Mouse (Mus musculus) midbrain, embryonic 12.5 days (tissue): ENCODE measurements around the gene Piezo1. TPM values are rescaled to one million over a fixed set of nuclear protein-coding genes. Genes with fewer than 3 reads are reported as not detected.

Experiments used
- ATAC-seq: fragments of 200-750 bp; cut with Nextera tagmentation; 2 replicates; pipeline ENCODE4 v1.8.0; 2017; ENCODE audit warnings: low read depth, moderate TSS enrichment, moderate library complexity; ENCODE audit not compliant: low FRiP score
- H3K27ac ChIP-seq: fragments of 300-500 bp; sonication (generic); replicated peaks from 2 replicates; pipeline ENCODE4 v1.5.1; 2016; ENCODE audit warnings: mild to moderate bottlenecking
- H3K27me3 ChIP-seq: fragments of 300-500 bp; sonication (generic); 2 replicates; pipeline ENCODE4 v1.6.1; 2016; ENCODE audit warnings: mild to moderate bottlenecking
- H3K36me3 ChIP-seq: fragments of 300-500 bp; sonication (generic); 2 replicates; pipeline ENCODE4 v1.6.1; 2016
- H3K4me1 ChIP-seq: fragments of 300-500 bp; sonication (generic); 2 replicates; pipeline ENCODE4 v1.6.1; 2016
- H3K4me2 ChIP-seq: fragments of 300-500 bp; sonication (generic); replicated peaks from 2 replicates; pipeline ENCODE4 v1.6.1; 2016; ENCODE audit warnings: mild to moderate bottlenecking, moderate library complexity
- H3K4me3 ChIP-seq: fragments of 300-500 bp; sonication (generic); 2 replicates; pipeline ENCODE4 v1.5.1; 2016; ENCODE audit warnings: mild to moderate bottlenecking
- H3K9ac ChIP-seq: fragments of 300-500 bp; sonication (generic); replicated peaks from 2 replicates; pipeline ENCODE4 v1.6.1; 2016; ENCODE audit warnings: mild to moderate bottlenecking, moderate library complexity
- H3K9me3 ChIP-seq: fragments of 300-500 bp; sonication (generic); 2 replicates; pipeline ENCODE4 v1.6.1; 2016; ENCODE audit warnings: mild to moderate bottlenecking
- WGBS: fragments of 180-500 bp; shearing (Covaris S2); methylation state at CpG from one replicate; pipeline ENCODE4 v1.1.7; 2016; 5-methylcytosine and 5-hydroxymethylcytosine counted together
- polyA plus RNA-seq: library from polyadenylated mRNA; unstranded; fragments of >200 nt; fragmentation: Nextera tagmentation; extraction: Ambion mirVana; gene quantifications from 2 replicates; pipeline ENCODE4 v1.2.1, GENCODE M21; 2016

The Piezo1 gene
- polyA plus RNA-seq, 1 experiment from 2014 or later: 8.0 TPM

DNA sequence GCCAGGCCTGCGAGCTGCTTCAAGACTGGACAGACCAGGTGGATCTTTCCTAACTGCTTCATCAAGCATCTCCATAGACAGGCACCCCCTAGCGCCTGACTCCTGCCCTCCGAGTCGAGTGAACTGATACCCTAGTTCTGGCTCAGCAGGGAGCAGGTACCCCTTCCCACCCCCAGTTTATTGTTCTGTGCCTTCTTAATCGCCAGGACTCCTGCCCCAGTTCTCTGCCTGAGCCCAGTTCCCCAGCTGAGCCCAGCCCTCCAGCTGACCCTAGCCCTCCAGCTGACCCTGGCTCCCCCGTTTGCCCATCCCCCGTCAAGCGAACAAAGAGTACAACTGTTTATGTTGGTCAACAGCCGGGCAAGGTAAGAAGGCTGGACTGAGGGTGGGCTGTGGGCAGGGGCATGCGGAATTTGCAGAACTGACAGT is 17.8 kb upstream of the Piezo1 start:
- Histone ChIP-seq H3K36me3 (peaks cover 36% of the 10 kb centered on the region), H3K4me1 (peaks cover 38% of the 10 kb centered on the region)

DNA sequence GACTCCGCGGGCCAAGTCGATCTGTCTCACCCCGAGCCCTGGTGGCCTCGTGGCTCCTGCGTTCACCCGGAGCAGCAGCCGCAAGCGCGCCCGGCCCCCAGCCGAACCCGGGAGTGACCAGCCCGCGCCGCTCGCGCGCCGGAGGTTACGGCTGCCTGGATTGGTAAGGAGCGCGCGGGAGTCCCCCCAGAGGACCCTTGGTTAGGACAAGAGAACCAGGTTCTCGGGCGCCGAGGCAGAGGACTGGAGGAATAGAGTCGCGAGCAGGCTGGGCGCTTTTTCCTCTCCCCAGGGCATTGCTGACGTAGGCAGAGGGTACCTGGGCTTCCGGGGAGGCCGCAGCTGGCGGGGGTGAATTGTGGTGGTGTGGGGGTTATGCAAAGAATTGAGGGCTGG is 17.0 kb upstream of the Piezo1 start:
- Histone ChIP-seq H3K27ac (peak overlapping the region; percentile 83), H3K9ac (peak overlapping the region; percentile 83), H3K27me3 (no peaks in the 10 kb centered on the region), H3K36me3 (peaks cover 34% of the 10 kb centered on the region), H3K4me2 (peak overlapping the region; percentile 90), H3K4me3 (peak overlapping the region; percentile 79), H3K4me1 (peaks cover 35% of the 10 kb centered on the region), H3K9me3 (no peaks in the 10 kb centered on the region)
- 0% methylated on average over 34 of the region's 34 CpGs for WGBS
- ATAC-seq: peak; percentile 59

More for the DNA sequence above, 17.8 kb upstream of the Piezo1 start:
- WGBS: 16% methylated on average over 10 of the region's 10 CpGs
- peak overlapping the region; percentile 79 for H3K4me3 ChIP-seq
- peak overlapping the region; percentile 90 for H3K4me2 ChIP-seq
- no peak overlapping the region for H3K27ac ChIP-seq
- H3K27me3 ChIP-seq: no peaks in the 10 kb centered on the region
- H3K9ac ChIP-seq: peak overlapping the region; percentile 83
- H3K9me3 ChIP-seq: no peaks in the 10 kb centered on the region
- no peak for ATAC-seq

DNA sequence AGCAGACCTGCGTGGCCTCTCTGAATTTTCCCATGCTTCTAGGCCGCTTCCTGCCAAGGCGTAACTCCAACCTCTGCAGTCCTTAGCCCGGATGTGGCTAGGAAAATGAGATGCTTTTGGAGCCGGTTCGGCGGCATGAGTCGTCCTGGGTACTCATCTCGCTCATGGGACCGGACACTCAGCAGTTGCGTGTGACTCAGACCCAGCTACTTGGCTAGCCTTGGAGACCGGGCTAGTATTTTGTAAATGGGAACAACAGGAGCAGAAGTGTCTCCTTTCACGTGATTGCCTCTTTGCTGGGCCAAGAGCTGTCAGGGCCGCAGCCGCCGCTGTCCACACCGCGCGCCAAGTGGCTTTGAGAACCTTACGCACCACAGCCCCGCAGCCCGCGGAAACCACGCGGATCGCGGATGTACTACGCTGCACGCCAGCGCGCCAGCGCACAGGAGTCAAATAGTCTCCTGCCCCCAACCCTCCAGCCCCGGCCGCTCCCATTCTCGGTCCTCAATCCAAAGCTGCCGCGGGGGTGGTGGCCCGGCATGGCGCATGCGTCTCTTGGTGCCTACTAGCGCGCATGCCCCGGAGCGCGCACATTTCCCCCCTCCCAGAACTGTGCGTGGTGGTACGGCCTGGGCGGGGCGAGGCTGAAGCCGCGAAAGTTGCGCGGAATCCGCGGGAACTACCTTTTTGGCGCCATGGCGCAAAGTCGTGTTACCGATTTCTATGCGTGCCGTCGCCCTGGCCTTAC is 16.4 kb upstream of the Piezo1 start, which contains the start of gene Cdt1:
Gene Cdt1, plus strand, starts transcription at position 655 of the 748 bp plus-strand sequence.
- Histone ChIP-seq H3K27ac (peak within 1 kb of the TSS; percentile 87), H3K4me3 (peak within 1 kb of the TSS; percentile 79), H3K9ac (peak within 1 kb of the TSS; percentile 83), H3K36me3 (peaks cover 29% of the 10 kb centered on the region), H3K9me3 (no peaks in the 10 kb centered on the region), H3K4me2 (peak within 1 kb of the TSS; percentile 90), H3K27me3 (no peaks in the 10 kb centered on the region), H3K4me1 (peaks cover 30% of the 10 kb centered on the region)
- WGBS: under 1% methylated on average over 62 of the region's 62 CpGs
- ATAC-seq: peak; percentile 94

DNA sequence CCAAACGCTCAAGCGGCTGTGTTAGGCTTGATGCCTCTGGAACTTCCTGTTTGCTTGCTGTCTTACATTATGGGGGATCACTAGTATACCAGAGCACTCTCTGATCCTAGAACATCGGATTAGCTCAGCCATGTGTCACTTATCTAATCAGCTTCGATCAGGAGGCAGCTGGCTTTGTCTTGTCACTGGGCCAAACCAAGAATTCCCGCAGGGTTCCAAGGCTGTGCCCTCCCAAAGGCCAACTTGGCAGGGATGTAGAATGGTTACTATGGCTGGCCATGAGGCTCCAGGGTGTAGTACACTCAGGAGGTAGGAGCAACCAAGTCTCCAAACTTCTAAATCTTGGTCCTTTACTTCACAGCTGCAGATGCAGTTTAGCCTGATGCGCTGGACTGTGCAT is 15.6 kb upstream of the Piezo1 start:
- Histone ChIP-seq H3K9me3 (no peaks in the 10 kb centered on the region), H3K4me1 (peaks cover 28% of the 10 kb centered on the region), H3K27me3 (no peaks in the 10 kb centered on the region), H3K9ac (peak overlapping the region; percentile 83), H3K4me3 (peak overlapping the region; percentile 79), H3K27ac (peak overlapping the region; percentile 87), H3K36me3 (peaks cover 21% of the 10 kb centered on the region), H3K4me2 (peak overlapping the region; percentile 90)
- ATAC-seq: 0 out of 2 replicates have a peak, but pooled peaks have one; percentile 1
- 24% methylated on average over 6 of the region's 6 CpGs for WGBS

DNA sequence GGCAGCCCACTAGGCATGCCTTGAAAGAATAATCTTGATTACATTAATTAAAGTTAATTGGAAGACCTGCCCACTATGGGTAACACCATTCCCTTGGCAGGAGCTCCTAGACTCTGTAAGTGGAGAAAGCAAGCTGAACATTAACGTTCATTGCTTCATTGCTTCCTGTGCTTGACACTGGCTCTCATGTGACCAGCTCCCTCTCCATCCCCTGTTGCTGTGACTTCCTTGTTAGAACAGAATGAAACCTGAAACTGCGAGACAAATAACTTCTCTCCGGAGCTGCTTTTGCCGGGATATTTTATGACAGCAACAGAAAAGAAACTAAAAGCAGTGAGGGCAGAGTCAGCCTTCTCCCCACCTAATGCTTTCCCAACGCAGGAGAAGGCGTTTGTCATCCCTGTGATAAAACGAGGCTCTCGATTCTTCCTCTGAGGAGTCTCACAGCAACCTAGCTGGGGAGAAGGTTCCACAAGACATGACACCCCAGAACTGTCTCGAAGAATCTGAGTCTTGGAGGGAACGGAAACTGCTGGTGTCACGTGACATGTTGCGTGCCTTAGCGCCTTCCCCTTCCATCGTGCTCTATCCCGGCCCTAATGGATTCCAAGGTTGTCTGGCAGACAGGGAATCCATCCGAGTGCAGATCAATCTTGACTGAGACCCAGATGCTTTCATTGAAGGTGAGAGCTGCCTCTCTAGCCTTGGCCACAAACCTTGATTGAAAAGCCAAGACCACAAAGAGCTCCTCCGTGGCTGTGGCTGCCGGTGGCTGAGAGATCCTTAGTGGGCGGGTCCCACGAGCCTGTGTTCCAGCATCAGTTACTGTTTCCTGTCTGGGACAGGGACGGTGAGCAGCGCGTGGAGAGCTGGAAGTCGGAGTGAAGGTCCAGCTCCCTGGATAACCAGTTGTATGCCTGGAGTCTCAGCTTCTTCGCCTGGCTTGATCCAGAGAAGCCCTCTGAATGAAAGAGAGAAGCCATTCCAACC is 13.5 kb upstream of the Piezo1 start:
- H3K4me2 ChIP-seq: no peak overlapping the region
- H3K9me3 ChIP-seq: no peaks in the 10 kb centered on the region
- no peaks in the 10 kb centered on the region for H3K27me3 ChIP-seq
- ATAC-seq: no peak
- H3K27ac ChIP-seq: no peak overlapping the region
- H3K4me3 ChIP-seq: no peak overlapping the region
- H3K4me1 ChIP-seq: peaks cover 28% of the 10 kb centered on the region
- no peaks in the 10 kb centered on the region for H3K36me3 ChIP-seq
- WGBS: 89% methylated on average over 25 of the region's 25 CpGs
- H3K9ac ChIP-seq: no peak overlapping the region

DNA sequence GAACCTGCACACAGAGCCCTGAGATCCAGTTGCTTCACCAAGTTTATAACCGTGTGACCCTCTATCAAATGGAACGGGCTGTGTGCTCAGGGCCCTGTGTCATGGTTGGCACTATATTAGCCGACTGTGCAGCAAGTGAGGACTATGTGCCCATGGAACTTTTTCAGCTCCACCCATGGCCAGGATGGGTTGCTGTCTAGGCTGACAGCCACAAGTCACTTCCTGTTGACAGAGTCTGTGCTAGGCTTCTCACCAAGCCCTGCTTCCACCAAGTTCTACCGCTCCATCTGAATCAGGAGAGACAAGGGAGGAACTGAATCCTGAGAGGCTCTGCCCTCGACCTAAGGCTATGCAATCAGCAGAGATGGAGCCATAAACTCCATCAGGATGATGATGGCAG is 10.1 kb upstream of the Piezo1 start:
- H3K4me1 ChIP-seq: peaks cover 9% of the 10 kb centered on the region
- H3K27ac ChIP-seq: no peak overlapping the region
- no peak for ATAC-seq
- H3K9me3 ChIP-seq: no peaks in the 10 kb centered on the region
- WGBS: 84% methylated on average over 5 of the region's 5 CpGs
- H3K4me3 ChIP-seq: no peak overlapping the region
- H3K27me3 ChIP-seq: no peaks in the 10 kb centered on the region
- no peaks in the 10 kb centered on the region for H3K36me3 ChIP-seq
- no peak overlapping the region for H3K4me2 ChIP-seq
- no peak overlapping the region for H3K9ac ChIP-seq

DNA sequence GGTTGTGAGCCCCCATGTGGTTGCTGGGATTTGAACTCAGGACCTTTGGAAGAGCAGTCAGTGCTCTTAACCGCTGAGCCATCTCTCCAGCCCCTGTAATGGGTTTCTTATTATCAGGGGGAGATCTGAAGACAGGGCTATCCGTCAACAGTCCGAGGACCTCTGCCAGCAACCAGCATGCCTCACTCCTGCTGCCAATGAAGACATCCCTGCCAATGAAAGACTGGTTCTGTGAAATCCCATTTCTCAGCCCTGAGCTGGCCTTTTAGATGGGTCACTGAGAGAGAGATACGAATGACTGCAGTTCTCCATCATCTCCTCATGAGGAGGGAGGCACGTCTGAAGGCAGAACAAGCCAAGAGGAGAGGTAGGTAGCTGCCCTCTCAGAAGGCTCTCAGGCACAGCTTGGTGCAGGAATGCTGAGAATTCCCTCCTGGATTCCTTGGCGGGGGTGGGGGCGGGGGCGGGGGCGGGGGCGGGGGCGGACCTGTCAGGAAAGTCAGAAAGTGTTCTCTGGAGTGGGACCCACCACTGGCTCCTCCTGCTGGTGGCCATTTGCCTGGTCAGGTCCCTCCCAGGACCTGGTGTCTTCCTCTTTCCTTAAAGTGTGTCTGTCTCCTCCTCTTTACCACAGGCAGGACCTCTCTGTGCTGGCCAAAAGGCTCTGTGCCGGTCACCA is 7.7 kb upstream of the Piezo1 start:
- Histone ChIP-seq H3K36me3 (no peaks in the 10 kb centered on the region), H3K9me3 (no peaks in the 10 kb centered on the region), H3K27ac (no peak overlapping the region), H3K27me3 (no peaks in the 10 kb centered on the region), H3K9ac (no peak overlapping the region), H3K4me1 (peaks cover 7% of the 10 kb centered on the region; the same call in 1 of the 2 replicates), H3K4me2 (no peak overlapping the region), H3K4me3 (no peak overlapping the region)
- 23% methylated on average over 10 of the region's 12 CpGs for WGBS
- no peak for ATAC-seq

DNA sequence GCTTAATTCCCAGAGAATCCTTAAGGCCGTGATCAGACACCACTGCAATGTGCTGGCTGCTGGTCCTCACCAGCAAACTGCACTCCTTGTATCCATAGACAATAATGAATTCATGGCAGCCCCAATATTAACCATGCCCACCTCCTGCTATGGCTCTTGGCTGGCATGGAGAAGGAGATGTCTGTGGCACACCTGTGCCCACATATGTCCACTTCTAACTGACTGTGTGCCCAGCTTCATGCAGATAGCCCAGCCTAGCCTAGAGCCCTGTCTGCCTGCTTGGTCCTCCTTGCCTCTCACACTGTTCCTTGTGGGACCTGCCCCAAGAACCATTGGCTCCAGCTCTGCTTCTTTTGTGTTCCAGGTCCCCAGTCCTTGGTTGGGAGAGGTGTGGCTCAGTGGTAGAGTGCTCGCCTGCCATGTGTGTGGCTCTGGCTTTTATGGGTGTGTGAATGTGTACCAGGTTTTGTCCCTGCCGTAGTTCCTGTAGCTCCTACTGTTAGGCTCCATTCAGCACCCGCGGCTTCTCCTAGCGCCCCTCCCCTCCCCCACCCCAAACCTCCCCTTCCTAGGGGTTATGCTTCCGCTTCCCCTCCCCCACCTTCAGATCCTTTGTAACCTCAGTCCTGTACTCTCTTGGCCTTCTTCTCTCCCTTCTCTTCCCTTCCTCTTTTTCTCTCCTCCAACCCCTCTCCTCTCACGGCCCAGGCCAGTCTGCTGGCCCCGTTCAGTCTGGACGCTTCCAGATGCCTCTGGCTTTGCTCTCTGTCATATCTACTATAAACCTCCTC is 6.3 kb upstream of the Piezo1 start:
- H3K9ac ChIP-seq: no peak overlapping the region
- ATAC-seq: no peak
- no peaks in the 10 kb centered on the region for H3K36me3 ChIP-seq
- H3K27me3 ChIP-seq: no peaks in the 10 kb centered on the region
- 53% methylated on average over 10 of the region's 10 CpGs for WGBS
- H3K27ac ChIP-seq: no peak overlapping the region
- no peak overlapping the region for H3K4me2 ChIP-seq
- H3K9me3 ChIP-seq: no peaks in the 10 kb centered on the region
- H3K4me3 ChIP-seq: no peak overlapping the region
- H3K4me1 ChIP-seq: peaks cover 7% of the 10 kb centered on the region; the same call in 1 of the 2 replicates

DNA sequence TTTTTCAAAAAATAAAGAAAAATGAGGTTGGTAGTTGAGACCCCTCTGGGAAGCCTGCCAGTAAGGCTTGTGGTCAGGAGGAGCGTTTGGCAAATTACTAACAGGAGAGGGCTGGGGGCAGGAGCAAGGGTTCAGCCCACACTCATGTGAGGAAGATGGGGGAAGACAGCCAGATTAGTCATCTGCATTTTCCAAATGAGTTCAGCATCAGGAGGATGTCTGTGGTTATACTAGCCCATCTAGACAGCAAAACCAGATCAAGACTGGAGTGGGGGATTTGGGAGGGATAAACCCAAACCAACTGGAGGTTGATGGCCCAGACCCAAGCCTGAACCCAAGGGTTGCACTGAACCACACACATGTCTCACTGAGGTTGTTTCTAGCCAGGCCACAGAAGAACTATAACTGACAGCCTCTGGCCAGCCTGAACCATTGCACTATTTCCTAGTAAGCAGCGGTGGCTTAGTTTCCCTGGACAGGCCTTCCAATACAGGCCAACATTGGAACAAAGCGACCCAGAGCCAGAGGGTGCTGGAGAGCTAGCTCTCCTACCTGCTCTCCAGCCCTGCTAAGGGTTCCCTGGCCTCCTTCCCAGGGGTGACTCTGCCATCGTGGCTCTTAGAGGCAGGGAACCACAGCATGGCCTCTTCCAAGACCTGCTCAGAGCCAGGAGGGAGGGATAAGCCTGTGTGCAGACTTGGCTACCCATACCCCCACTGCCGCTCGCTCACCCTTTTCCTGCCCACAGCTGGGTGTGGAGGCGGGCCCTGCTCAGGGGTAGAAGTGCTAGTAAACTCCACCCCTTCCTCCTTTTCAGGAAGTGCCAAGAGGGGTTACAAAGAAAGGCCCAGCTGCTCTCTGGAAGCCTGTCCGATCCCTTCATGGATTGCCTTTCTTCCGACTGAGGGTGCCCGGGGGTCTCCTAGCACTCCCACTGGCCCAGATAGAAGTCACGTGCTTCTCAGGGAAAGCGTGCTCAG is 5.2 kb upstream of the Piezo1 start:
- H3K4me3 ChIP-seq: no peak overlapping the region
- H3K27ac ChIP-seq: no peak overlapping the region
- no peak for ATAC-seq
- H3K4me1 ChIP-seq: peaks cover 9% of the 10 kb centered on the region; the same call in 1 of the 2 replicates
- H3K9ac ChIP-seq: no peak overlapping the region
- H3K36me3 ChIP-seq: no peaks in the 10 kb centered on the region
- H3K4me2 ChIP-seq: no peak overlapping the region
- H3K9me3 ChIP-seq: no peaks in the 10 kb centered on the region
- H3K27me3 ChIP-seq: peaks cover 9% of the 10 kb centered on the region
- WGBS: 63% methylated on average over 12 of the region's 12 CpGs

DNA sequence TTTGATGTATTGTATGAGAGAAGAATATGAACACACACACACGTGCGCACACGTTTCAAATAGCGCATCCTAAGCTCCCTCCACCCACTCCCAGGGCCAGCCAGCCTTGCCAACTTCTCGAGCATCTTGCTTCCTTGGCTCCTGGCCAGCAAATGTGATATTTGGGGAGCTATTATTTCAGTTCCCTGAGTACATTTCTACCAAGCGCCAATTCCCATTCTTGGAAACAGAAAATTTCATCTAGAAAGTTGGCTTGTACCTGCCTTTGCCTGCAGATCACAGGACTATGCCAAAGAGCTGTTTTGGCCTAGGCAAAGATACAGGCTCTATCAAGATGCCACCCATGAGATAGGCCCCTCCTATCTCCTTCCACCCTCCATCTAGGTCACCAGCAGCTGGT is 3.7 kb upstream of the Piezo1 start:
- H3K4me1 ChIP-seq: peaks cover 18% of the 10 kb centered on the region
- H3K9ac ChIP-seq: no peak overlapping the region
- no peaks in the 10 kb centered on the region for H3K36me3 ChIP-seq
- ATAC-seq: no peak
- H3K4me2 ChIP-seq: no peak overlapping the region
- 82% methylated on average over 6 of the region's 6 CpGs for WGBS
- H3K27me3 ChIP-seq: peaks cover 24% of the 10 kb centered on the region
- no peak overlapping the region for H3K27ac ChIP-seq
- no peak overlapping the region for H3K4me3 ChIP-seq
- no peaks in the 10 kb centered on the region for H3K9me3 ChIP-seq
